Mouse (Mus musculus): Measurements from ENCODE around the gene Dnajc4.

Dnajc4 gene

DNA sequence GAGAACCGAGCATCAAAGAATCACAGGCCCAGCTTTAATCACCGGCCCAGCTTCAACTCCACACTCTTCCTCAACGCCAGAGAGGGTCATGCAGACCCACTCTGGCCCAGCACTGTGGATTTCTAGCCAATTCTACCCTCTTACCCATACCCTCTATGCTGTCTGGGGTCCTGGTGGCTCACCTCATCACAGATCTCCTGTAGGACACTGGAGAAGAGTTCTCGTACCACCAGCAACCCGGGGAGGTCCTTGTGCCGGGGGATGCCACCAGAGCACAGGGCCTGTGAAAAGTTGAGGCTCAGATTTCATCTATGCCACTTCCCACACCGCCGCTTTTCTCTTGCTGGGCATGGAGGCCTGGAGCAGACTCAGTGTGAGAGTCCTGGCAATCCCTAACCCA lies 2.1 kb upstream of the Dnajc4 start:
- DNase-seq, result no peak

DNA sequence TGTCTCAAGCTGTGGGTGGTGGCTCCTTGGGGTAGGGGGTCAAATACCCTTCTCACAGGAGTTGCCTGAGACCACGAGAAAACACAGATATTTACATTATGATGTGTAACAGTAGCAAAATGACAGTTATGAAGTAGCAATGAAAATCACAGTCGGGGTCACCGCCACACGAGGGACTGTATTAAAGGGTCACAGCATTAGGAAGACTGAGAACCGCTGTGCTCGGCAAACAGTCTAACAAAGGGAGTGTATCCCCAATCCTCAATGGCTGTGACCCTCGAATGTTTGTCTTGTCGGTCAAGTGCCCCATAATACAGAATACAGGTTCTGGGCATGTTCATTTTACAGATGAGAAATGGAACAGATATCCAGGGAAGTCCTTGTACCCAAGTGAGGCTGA lies 1.6 kb upstream of the Dnajc4 start:
- DNase-seq, result no peak

DNA sequence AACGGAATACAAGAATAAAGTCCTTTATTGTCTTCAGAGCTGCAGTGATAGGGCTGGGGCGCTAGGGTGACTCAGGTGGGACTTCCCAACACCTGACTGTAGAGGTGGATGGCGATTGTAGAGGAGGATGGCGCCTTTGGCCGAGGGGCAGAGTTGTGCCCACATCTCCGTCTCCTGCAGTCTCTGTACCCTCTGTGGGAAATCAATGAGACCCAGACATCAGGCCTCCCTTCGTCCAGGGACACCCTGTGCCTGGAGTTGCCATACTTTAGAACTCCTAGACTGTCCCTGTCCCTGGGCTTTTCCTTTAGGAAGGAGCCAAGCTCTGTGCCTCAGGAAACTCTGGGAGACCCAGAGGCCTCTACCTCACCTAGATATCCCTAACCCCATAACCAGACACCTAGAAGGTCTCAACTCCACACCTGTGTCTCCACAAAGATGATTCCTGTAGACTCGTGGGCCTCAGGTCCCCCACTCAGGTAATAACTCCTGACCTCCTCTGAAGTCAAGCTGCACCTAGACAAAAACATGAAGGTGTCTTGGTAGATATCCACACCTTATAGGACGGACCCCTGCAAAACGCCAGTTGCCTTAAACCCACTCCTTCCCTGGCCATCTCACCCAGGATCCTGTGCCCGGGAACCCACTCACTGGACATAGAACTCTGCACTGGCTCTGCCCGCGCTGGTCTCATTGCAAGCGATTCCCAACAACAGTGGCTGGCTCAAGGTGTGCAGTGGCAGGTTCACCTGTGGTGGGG lies 819 bp upstream of the Dnajc4 start:
- peak; percentile 33 for DNase-seq

DNA sequence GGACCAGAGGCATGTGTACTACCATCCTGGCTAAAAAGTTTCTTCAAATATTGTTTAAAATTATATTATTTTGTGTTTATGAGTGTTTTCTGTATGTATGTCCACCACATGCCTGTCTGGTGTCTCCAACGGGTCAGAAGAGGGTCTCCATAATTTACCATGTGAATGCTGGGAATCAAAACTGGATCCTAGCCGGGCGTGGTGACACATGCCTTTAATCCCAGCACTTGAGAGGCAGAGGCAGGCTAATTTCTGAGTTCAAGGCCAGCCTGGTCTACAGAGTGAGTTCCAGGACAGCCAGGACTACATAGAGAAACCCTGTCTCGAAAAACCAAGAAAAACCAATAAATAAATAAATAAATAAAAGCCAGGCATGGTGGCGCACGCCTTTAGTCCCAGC lies 1.2 kb downstream of the Dnajc4 start:
- peak; percentile 25 for DNase-seq

DNA sequence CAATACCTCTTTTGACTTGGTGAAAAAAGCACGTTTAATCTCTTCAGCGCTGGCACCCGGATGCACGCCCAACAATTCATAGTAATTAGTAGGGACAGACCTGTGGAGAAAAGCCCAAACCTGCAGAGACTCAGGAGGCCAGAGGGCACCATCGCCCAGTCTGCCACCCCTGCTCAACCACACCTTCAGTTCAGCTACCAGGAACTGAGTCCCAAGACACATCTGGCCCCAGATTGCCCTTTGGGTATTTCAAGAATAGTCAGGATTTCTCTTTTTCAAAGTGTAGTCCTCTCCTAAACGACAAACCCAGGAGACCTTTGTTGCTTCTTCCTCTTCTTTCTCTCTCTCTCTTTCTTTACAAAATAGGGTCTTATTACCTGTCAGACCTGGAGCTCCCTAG lies 1.7 kb downstream of the Dnajc4 start:
- peak; percentile 16 for DNase-seq

DNA sequence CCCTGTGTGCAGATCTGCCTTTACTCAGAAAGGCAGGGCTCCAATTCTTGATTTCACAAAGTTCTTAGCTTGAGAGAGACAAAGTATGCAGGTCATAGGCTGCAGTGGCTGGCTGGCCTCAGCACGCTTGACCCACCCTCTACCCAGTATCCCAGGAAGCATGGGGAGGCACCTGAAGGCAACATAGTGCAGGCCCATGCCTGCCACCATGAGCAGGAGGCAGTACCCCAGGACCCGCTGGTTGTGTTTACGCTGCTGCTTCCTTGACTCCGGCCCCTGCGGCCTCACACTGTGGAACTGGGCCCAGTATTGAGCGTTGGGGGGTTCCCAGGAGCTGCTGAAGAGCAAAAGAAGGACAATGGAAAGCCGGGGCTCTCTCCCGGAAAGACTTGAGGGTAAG lies 3.1 kb downstream of the Dnajc4 start:
- DNase-seq, result peak; percentile 26

DNA sequence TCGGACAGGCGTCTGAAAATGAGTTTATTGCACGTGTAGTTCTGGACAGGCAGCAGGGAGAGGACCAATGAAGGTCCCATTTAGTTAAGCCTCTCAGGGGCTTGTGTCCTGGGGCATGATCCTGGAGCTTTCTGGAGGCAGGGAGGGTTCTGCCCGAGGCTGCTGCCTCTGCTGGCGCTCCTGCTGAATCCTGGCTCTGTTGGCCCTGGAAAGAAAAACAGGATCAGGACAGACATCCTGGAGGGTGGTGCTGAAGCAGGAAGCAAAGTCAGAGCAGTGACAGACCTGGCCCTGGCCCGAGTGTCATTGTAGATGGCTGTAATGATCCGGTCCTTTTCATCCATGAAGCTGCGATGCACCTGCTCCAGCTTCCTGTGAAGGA lies 4.5 kb downstream of the Dnajc4 start:
- no peak for DNase-seq

DNA sequence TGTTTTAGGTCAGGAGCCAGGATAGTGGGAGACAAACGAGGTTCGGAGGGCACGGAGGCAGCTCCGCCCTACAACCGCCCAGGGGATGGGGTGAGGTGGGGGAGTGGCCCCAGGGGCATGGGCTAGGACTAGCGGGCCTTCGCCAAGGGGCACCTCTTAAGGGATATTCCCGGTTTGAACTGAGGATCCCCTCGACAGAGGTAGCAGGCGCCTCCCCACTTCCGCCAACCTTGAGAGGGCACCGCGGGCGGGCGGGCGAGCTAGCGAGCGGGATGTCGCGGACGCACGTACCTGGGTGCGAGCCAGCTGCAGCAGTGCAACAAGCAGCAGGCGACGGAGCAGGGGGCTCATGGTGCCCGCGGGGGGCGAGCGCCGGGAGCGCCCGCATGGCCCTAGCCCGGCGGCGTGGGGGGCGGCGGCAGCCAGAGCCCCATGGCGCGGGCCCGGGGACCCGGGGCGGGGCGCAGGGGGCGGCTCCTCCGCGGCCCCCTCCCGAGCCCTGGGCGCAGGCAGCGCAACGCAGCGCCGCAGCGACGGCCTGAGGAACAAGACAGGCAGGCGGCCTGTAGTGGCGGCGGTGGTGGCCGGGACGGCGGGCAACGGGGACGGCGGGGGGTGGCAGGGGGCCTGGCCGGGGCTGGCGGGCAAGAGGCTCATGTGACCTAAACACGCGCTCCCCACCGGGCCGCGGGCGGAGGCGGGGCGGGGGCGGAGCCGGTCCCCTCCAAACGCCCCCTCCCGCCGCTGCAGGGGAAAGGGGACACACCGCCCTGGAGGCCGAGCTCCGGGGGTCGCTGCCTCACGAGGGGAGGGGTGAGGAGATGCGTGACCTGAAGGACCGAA lies 5.1 kb downstream of the Dnajc4 start, which contains the start of gene Vegfb:
Gene Vegfb, minus strand, starts transcription at position 591 of the 843 bp plus-strand sequence.
- peak; percentile 72 for DNase-seq

DNA sequence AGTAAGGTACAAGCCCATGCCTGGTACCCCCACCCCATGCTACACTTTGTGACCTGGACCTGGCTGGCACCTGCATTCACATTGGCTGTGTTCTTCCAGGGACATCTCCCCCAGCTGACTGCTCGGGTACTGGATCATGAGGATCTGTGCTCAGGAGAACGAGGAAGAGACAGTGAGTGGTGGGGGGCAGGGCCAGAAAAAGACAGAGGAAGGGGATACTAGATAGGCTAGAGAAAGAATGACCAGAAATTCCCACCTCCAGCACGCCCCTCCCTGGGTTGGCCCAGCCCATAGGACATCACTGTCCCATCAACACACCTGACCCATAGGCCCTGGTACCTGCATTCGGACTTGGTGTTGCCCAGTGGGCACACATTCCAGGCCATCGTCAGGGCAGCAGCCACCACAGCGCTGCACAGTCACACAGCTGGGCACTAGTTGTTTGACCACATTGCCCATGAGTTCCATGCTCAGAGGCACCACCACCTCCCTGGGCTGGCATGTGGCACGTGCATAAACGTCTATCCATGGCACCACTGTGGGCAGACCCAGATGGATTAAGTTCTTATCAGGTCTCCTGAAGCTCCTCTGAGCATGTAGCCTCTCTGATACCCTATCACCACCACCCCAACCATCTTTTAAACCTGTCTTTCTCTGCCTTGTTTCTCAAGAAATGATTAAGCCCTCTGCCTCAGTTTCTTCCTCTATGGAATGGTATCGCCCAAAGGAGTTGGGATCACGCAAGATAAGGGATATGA lies 6.2 kb downstream of the Dnajc4 start:
- DNase-seq, result no peak

DNA sequence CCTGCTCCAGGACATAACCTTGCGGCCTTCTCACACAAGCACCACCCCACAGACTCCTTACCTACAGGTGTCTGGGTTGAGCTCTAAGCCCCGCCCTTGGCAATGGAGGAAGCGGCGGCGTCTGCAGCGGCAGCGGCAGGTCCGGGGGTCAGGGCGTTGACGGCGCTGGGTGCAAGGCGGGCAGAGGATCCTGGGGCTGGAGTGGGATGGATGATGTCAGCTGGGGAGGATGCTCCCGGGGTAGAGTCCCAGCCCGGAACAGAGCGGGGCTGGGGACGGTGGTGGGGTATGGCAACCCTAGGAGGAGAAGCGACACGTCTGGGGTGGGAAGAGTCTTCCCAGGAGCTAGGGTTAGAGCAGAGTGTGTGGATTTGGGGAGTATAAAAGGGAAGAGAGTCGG lies 7.1 kb downstream of the Dnajc4 start:
- peak; percentile 35 for DNase-seq

DNA sequence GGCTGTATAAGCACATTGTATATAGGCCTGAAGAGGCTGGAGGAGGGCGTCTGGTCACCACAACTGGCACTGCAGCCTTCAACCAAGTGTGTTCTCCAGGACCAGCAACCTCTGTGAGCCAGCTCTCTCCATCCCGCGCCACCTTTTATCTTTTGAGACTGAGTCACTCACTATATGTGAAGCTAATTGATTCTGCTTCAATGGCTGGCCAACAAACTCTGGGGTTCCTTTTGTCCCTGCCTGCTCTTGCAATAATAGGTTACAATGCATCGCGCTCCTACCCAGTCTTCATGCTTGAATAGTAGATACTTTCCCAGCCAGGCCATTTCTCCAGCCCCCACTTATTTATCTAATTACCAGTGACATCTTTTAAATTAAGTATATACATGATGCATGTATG lies 8.8 kb downstream of the Dnajc4 start:
- no peak for DNase-seq

DNA sequence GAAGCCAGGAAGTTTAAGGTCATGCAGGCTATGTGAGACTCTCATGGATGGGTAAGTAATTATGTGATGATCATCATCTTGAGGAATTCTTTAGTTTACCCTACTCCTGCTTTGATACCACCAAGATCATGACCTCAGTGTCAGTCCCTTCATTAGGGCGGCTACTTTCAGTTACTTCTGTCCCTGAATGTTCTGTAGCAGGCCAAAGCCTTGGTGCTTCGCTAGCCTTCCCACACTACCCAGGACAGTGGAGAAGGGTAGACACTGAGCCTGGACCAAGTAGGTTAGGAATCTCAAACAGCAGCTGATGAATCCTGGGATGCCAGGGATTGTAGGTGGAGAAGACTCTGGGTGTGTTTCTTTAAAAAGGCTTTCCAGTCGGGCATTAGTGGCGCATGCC lies 10.9 kb downstream of the Dnajc4 start:
- DNase-seq, result no peak

DNA sequence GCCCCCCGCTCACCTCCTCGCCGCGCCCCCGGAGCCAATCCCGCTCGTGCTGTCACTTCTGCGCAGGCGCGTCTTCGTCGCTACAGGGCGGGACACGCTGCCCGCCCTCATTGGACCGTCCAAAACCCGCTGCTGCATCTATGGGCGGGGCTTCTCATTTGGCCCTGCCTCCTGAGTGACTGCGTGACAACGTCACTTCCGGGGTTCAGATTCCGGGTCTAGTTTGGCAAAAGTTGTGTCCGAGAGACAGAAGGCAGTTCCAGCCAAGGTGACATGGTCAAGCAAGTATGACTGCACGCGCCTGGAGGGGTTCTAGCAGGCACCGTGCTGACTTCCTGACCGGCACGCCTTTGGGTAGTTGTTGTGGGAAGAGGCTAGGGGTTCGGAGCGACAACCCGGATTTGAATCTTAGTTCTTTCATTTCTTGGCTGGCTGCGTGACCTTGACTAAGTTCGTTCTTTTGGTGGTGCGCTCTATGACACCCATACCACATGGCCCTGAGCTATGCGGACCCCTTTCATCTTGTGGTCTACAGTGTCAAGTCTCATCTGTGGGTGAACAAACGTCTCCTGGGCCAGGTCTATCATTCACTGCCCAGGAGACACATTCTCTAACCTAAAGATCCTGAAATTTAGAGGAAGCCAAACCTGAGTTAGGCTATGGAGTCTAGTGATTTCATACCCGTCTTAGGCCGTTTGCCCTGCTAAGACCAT lies 11.8 kb downstream of the Dnajc4 start, which contains the start of gene Fkbp2:
Gene Fkbp2, minus strand, starts transcription at position 121 of the 713 bp plus-strand sequence.
- peak; percentile 99 for DNase-seq

DNA sequence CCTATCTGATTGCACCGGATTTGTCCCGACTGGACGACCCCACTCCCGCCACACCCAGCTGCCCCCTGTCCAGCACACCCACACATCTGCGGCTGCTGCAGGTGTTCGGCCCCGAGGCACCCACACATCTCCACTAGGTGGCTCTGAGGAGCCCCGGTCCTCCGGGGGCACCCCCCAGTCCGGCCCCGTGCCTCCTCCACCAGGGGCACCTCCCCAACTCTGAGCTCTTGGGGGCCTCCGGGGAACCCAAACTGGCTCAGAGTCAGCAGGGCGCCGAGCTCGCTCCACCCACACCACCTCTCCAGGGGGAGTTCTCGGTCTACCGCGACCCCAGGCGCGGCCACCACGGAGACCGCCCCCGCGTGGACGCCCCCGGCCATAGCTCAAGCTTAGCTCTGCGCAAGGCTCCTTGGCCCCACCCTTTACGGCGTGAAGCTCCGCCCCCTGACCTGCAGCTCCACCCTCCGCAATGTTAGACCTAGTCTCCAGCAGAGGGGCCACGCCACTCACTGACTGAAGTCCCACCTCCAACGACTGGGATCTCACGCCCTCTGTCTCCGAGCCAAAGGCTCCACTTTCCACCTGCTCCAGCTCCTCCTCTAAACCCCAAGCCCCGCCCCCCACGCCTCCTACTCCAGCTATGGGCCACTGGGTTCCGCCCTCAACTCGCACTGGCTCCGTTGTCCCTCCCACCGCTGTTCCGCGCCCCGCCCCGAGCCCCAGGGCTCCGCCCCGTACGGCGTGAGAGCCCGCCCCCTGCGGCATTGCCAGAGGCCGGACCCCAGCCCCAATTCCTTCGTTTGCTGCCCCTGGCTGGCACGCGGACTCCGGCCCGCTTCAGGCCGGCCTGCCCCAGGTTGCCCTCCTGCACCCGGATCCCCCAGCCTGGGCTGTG lies 12.6 kb downstream of the Dnajc4 start:
- peak; percentile 99 for DNase-seq

DNA sequence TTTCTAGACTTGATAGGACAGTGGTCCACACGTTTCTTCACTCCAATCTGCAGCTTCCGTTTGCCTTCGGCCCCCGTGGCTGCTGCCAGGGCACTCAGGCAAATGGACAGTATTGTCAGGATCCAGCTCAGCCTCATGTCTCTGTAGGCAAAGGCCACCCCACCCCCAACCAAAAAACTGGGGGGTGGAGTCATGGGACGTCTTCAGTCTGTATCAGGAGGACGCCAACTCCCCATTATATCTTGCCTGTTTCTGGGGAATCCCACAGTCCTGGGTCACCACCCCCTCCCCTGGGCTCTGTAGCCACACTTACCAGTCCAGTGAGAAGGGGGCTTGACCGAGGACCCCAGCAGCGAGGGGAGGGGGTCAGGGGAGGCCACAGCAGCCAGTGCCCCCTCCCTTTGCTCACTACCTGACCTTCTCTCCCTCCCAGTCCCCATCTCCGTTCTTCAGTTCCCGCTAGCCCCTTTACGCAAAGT lies 13.3 kb downstream of the Dnajc4 start:
- DNase-seq, result peak; percentile 64

DNA sequence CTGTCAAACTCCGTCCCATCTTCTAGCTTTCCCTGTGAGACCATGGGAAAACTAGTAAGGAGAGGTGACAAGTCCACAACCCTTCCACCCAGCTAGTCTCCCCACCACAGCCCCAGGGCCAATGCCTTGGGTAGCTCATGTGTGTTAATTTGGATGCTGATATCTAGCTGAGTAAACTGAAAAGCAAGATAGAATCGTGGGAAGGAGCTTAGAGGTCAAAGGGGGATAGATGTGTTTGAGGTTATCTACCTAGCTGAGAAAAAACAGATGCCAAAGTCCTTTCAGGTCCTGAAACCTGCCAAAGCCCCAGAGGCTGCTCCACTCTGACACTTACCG lies 13.8 kb downstream of the Dnajc4 start:
- DNase-seq, result no peak

DNA sequence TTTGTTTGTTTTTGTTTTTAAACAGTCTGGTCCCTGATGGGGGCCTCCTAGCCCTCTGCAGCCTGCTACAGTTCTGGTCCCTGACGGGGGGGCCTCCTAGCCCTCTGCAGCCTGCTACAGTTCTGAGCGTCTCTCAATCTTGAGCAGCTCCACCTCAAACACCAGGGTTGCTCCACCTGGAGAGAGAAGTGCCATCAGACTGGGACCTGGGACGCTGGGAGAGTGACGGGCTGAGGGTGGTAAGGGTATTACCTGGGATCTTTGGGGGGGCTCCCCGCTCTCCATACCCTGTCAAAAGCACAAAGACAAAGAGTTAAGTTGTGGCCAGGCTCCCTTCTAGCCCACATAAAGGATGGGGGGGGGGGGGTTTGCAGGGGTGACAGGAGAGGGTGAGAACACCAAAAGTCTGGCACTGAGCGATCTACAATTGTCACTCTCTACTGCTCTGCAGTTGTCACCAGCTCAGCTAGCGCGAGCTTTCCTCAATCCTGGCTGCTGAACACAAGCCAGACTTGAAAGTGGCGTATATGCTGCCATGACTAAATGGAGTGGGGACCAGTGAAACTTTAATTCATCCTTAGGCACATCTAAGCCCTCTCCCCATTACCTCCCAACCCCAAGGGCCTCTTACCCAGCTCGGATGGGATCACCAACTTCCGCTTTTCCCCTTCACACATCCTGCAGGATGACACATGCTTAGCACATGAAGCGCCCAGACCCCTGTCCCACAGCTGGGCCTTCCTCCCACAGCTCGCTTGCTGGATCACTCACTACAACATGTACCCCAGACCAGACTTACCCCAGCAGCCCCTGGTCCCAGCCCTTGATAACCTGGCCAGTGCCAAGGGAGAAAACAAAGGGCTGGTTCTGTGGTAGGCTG lies 14.4 kb downstream of the Dnajc4 start:
- no peak for DNase-seq

DNA sequence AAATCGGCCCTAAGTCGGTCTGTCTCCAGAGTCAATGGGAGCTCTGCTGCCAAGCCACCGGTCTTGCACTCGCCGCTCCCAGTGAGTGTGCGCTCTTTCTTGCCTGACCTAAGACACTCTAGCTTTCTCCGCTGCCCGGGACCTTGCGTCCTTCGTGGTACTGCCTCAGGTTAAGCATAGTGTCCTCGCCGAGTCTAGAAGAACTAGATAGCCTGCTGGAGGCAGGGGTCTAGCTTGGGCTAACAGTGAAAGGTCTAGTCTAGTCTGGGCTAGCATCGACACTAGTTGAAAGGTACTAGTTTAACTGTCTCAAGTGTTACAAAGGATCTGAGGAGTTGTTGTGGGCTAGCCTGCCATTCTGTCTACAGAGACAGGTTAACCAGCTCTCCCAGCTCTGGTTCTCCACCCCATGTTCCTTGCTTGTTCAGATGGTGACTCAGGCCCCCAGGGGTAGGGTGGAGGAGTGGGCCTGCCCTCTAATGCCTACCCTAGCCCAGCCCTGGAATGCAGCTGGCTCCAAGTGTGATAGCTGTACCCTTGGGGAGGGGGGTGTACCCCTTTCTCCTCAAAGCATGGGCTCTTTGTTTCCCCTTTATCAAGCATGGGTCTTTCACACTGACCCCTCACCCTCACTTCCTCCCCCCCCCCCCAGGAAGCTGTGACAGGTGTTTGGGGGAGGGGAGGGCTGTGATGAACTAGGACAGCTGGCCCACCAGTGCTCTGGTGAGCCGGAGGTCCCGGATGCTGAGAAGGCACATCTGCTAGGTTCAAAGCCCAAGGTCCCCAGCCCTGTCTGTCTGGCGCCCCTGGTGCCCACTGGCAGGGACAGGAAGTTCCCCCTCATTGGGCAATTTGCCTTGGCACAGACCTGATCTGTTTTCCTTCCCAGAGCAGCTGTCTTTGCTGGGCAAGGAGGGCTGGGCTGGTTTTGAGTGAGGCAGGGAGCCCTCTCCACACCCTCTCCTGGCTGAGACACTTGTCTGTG lies 16.5 kb downstream of the Dnajc4 start, which contains the start of gene Plcb3:
Gene Plcb3, minus strand, starts transcription at position 934 of the 985 bp plus-strand sequence.
- DNase-seq, result no peak

All from cerebellum, adult 8-10 months (tissue).